8 mouse cellular contexts compared by ENCODE assay signal in genomic region chrX:99141079-99141478, GRCm38 (mm10). TPM values are rescaled to one million over a fixed set of nuclear protein-coding genes. Genes with fewer than 3 reads are reported as not detected.
DNase-seq lines count a peak whose midpoint lies in the region; ATAC-seq and TF ChIP-seq lines count a peak whose summit lies in the region.

No protein-coding gene starts in this region.

- 44% methylated on average over 8 of the region's 8 CpGs for WGBS in hindbrain, embryonic 15.5 days
- 52% methylated on average over 8 of the region's 8 CpGs for WGBS in midbrain, postnatal 0 days

- H3K27me3 ChIP-seq in hindbrain, embryonic 15.5 days = no peaks in the 10 kb centered on the region
- H3K27me3 ChIP-seq in midbrain, postnatal 0 days (ENCODE audit: insufficient read depth, low read length) = no peaks in the 10 kb centered on the region

- 0 out of 2 replicates have a peak overlapping the region, but pooled peaks have one; percentile 67 for H3K4me3 ChIP-seq in hindbrain, embryonic 15.5 days
- H3K4me3 ChIP-seq in midbrain, postnatal 0 days (ENCODE audit: low read depth, low read length) = no peak overlapping the region

- intact Hi-C loops in left cerebral cortex, postnatal 36 days (cut with DNase I) = loop anchor here (5.0 kb wide), 1 partner anchor 56 kb away; no protein-coding TSS in a partner anchor

- peaks cover 33% of the 10 kb centered on the region for H3K4me1 ChIP-seq in hindbrain, embryonic 15.5 days (replicated peaks)
- H3K4me1 ChIP-seq in midbrain, postnatal 0 days (ENCODE audit: insufficient read depth, low read length) = peaks cover 2% of the 10 kb centered on the region; the same call in 1 of the 2 replicates

- H3K27ac ChIP-seq in hindbrain, embryonic 15.5 days (replicated peaks) = no peak overlapping the region
- no peak overlapping the region for H3K27ac ChIP-seq in midbrain, postnatal 0 days (ENCODE audit: low read depth, low read length)

- no peak for ATAC-seq in hindbrain, embryonic 15.5 days (ENCODE audit: low FRiP score, low read depth)
- no peak for ATAC-seq in midbrain, postnatal 0 days (ENCODE audit: low FRiP score)

- no peak overlapping the region for H3K9ac ChIP-seq in hindbrain, embryonic 15.5 days
- no peak overlapping the region for H3K9ac ChIP-seq in midbrain, postnatal 0 days (replicated peaks; ENCODE audit: low read length, poor library complexity, severe bottlenecking)

- H3K4me2 ChIP-seq in hindbrain, embryonic 15.5 days = peak overlapping the region; percentile 74
- peak overlapping the region; percentile 22; the same call in 1 of the 2 replicates for H3K4me2 ChIP-seq in midbrain, postnatal 0 days (ENCODE audit: low read depth, low read length, poor library complexity, severe bottlenecking)

- H3K9me3 ChIP-seq in hindbrain, embryonic 15.5 days = no peaks in the 10 kb centered on the region
- H3K9me3 ChIP-seq in midbrain, postnatal 0 days (ENCODE audit: low read length) = no peaks in the 10 kb centered on the region

- DNase-seq in Muller cell, postnatal 12 days (ENCODE audit: inconsistent ontology term) = peak; percentile 30
- peak; percentile 39 to 40 for DNase-seq in adrenal gland, postnatal 36 days
- DNase-seq in left cerebral cortex, postnatal 36 days (ENCODE audit: low spot score in 2 of 2) = peak; percentile 54 to 73
- no peak for DNase-seq in midbrain, postnatal 0 days (ENCODE audit: low spot score)
- DNase-seq in embryo, embryonic 10 days (ENCODE audit: low spot score) = no peak
- DNase-seq in embryo, embryonic 9.5 days (ENCODE audit: extremely low spot score) = no peak
- no peak for DNase-seq in thymus, postnatal 25 days

- no peaks in the 10 kb centered on the region for H3K36me3 ChIP-seq in hindbrain, embryonic 15.5 days
- no peaks in the 10 kb centered on the region for H3K36me3 ChIP-seq in midbrain, postnatal 0 days (ENCODE audit: insufficient read depth, low read length)

- TF ChIP-seq CTCF in midbrain, postnatal 0 days (IDR thresholded peaks at IDR 0.05) = no peak

RNA-seq across cellular contexts. Expression of gene Efnb1, which starts 5.1 kb away (rescaled TPM):
- total RNA-seq in adrenal gland, postnatal 36 days (2021) = 10 to 100 TPM; 55.6 to 57.7 TPM
- 28.9 and 29.5 TPM in 2 replicates for polyA plus RNA-seq in hindbrain, embryonic 15.5 days (2015; fragmentation: Nextera tagmentation; extraction: Ambion mirVana)
- total RNA-seq in left cerebral cortex, postnatal 36 days (2021) = 10 to 100 TPM; 13.9 to 17.1 TPM
- 18.0 and 22.4 TPM in 2 replicates for total RNA-seq in midbrain, postnatal 0 days (2014; rRNA removed)
- 12.0 and 13.6 TPM in 2 replicates for polyA plus RNA-seq in midbrain, postnatal 0 days (2015; fragmentation: Nextera tagmentation; extraction: Ambion mirVana)

Comparison
In these comparisons a context has a peak if more than half of its experiments do, and no peak if none do; other contexts are left out.
1. DNase-seq: peak in Muller cell, postnatal 12 days (single experiment), adrenal gland, postnatal 36 days (2 of 2) and left cerebral cortex, postnatal 36 days (2 of 2); none in midbrain, postnatal 0 days (single experiment), embryo, embryonic 10 days (single experiment), embryo, embryonic 9.5 days (single experiment) and thymus, postnatal 25 days (single experiment).